15 mouse cellular contexts compared by ENCODE assay signal in the genomic region with DNA sequence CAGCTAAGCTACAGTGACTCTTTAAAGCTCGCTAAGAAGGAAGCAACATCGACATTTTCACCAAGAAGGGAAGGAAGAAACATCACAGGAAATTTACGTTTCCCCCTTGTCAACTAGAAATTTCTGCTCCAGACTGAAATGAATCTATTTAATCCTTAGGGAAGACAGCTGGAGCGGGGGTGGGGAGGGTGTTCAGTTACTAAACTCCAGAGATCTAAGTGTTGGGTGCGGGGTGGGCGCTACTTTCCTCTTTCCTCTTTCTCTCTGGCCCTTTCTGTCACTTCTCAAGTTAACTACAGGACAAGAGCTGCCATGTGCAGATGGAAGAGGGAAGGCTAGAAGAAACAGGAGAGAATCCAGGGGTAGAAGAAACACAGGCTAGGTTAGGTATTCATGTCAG.
DNase-seq lines count a peak whose midpoint lies in the region; ATAC-seq lines count a peak whose summit lies in the region.
"Had no signal": no experiment of that assay in that cellular context is flagged by ENCODE, and none has a peak within 500 bp of the region (broad histone marks: within the 10 kb centered on the region; RNA-seq: fewer than 3 reads in every experiment).

No protein-coding gene starts in this region.

- intact Hi-C loops in left cerebral cortex, postnatal 10 days (cut with DNase I): no loop called here
- intact Hi-C loops in left cerebral cortex, postnatal 4 days (cut with DNase I): no loop called here

- ATAC-seq in kidney, embryonic 14.5 days (ENCODE audit: low FRiP score, low TSS enrichment): peak; percentile 83
- no peak for ATAC-seq in midbrain, embryonic 14.5 days (ENCODE audit: low FRiP score, low TSS enrichment)

- peaks cover 4% of the 10 kb centered on the region; the same call in 1 of the 2 replicates for H3K4me1 ChIP-seq in kidney, embryonic 14.5 days (ENCODE audit: control insufficient read depth, insufficient read depth, low read length)
- H3K4me1 ChIP-seq in midbrain, embryonic 14.5 days (ENCODE audit: control insufficient read depth, insufficient read depth, low read length): no peaks in the 10 kb centered on the region
- H3K4me1 ChIP-seq: heart, embryonic 13.5 days; liver, embryonic 13.5 days had no signal

- no peaks in the 10 kb centered on the region for H3K36me3 ChIP-seq in kidney, embryonic 14.5 days (ENCODE audit: control insufficient read depth, insufficient read depth, low read length)
- no peaks in the 10 kb centered on the region for H3K36me3 ChIP-seq in midbrain, embryonic 14.5 days (ENCODE audit: control insufficient read depth, insufficient read depth, low read length)
- H3K36me3 ChIP-seq: heart, embryonic 13.5 days; liver, embryonic 13.5 days had no signal

- no peaks in the 10 kb centered on the region for H3K27me3 ChIP-seq in kidney, embryonic 14.5 days (ENCODE audit: control insufficient read depth, insufficient read depth, low read length)
- H3K27me3 ChIP-seq in midbrain, embryonic 14.5 days (ENCODE audit: control insufficient read depth, insufficient read depth, low read length): no peaks in the 10 kb centered on the region
- H3K27me3 ChIP-seq: heart, embryonic 13.5 days; liver, embryonic 13.5 days had no signal

- H3K27ac ChIP-seq in kidney, embryonic 14.5 days (ENCODE audit: low read depth, low read length): no peak overlapping the region
- no peak overlapping the region for H3K27ac ChIP-seq in midbrain, embryonic 14.5 days (replicated peaks; ENCODE audit: low read depth, low read length)
- H3K27ac ChIP-seq: heart, embryonic 13.5 days; liver, embryonic 13.5 days had no signal

- no peak overlapping the region for H3K9ac ChIP-seq in kidney, embryonic 14.5 days (ENCODE audit: low read depth, low read length)
- no peak overlapping the region for H3K9ac ChIP-seq in midbrain, embryonic 14.5 days (replicated peaks; ENCODE audit: low read length)
- H3K9ac ChIP-seq: forebrain, postnatal 0 days; heart, embryonic 13.5 days; liver, embryonic 13.5 days had no signal

- 22% methylated on average over 6 of the region's 6 CpGs for WGBS in kidney, embryonic 14.5 days
- WGBS in midbrain, embryonic 14.5 days: 76% methylated on average over 6 of the region's 6 CpGs

- no peak overlapping the region for H3K4me3 ChIP-seq in kidney, embryonic 14.5 days (ENCODE audit: low read length)
- H3K4me3 ChIP-seq in midbrain, embryonic 14.5 days (replicated peaks; ENCODE audit: low read depth, low read length): no peak overlapping the region
- H3K4me3 ChIP-seq: erythroblast, embryonic 14.5 days; heart, embryonic 13.5 days; liver, embryonic 13.5 days had no signal

- no peak overlapping the region for H3K4me2 ChIP-seq in kidney, embryonic 14.5 days (replicated peaks; ENCODE audit: low read depth, low read length)
- H3K4me2 ChIP-seq in midbrain, embryonic 14.5 days (ENCODE audit: low read length): no peak overlapping the region
- H3K4me2 ChIP-seq: heart, embryonic 13.5 days; liver, embryonic 13.5 days had no signal

- no peak for DNase-seq in kidney, adult 8-10 months
- peak; percentile 8 to 24 for DNase-seq in left cerebral cortex, postnatal 10 days (ENCODE audit: extremely low spot score in 1 of 2, low spot score in 2 of 2)
- no peak for DNase-seq in left cerebral cortex, postnatal 4 days
- DNase-seq in frontal cortex, postnatal 10 days (ENCODE audit: low spot score in 2 of 2): peak; percentile 9 to 12
- peak; percentile 3 to 13 for DNase-seq in right cerebral cortex, postnatal 36 days (ENCODE audit: low spot score in 2 of 2)
- no peak for DNase-seq in urinary bladder, postnatal 36 days (ENCODE audit: low spot score in 2 of 2)
- DNase-seq in midbrain, embryonic 14.5 days: no peak
- DNase-seq: cerebellum, adult 11-12 months; forebrain, postnatal 0 days; heart, postnatal 4 days; liver, embryonic 13.5 days; lung, postnatal 14 days had no signal

- H3K9me3 ChIP-seq in kidney, embryonic 14.5 days (ENCODE audit: control insufficient read depth, low read length): no peaks in the 10 kb centered on the region
- no peaks in the 10 kb centered on the region for H3K9me3 ChIP-seq in midbrain, embryonic 14.5 days (ENCODE audit: control insufficient read depth, low read length)
- H3K9me3 ChIP-seq: heart, embryonic 13.5 days; liver, embryonic 13.5 days had no signal

Comparison
In these comparisons a context has a peak if more than half of its experiments do, and no peak if none do; other contexts are left out.
1. DNase-seq: peak in left cerebral cortex, postnatal 10 days (2 of 2), frontal cortex, postnatal 10 days (2 of 2) and right cerebral cortex, postnatal 36 days (2 of 2); none in kidney, adult 8-10 months (0 of 2), left cerebral cortex, postnatal 4 days (single experiment), urinary bladder, postnatal 36 days (0 of 2) and midbrain, embryonic 14.5 days (single experiment).